Mouse (Mus musculus): Measurements from ENCODE around the gene Ndufaf2.

Ndufaf2 gene

DNA sequence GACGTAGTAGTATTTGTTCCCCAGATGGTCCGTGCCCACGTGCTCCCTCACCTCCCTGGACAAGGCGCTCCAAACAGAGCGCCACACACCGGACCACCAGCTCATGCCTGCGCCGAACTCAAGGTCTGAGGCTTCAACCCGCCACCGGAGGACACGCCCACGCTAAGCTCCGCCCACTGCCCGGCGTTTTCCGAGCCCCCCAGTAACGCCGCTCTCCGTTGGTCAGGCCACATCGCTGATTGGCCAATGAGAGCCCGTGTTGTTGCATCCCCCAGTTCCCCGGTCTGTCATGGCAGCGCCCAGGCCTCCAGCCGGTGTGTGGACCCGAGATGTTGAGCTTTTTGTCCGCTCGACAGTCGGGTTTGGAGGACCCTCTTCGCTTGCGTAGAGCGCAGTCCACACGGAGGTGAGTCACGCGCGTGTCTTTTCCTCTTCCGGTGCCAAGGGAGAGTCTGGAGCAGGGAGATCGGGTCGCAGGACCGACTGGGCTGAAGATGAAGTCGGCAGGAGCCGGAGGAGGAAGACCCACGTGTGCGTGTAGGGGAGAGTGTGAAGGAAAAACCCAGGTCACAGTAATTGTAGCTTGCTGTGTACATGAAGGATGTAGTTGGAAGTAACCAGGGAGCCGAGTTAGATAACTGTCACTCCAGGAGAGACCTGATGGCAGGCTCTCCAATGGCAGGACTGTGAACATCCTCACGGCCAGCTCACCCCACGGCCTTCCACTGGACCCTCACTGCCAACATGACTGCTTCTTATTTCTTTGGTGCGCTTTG, at the start of gene Ndufaf2, which contains the start of gene Ercc8:
Gene Ndufaf2 (minus strand): TSS at position 159 of the 776 bp plus-strand sequence.
Gene Ercc8 (plus strand): TSS at position 267 of the 776 bp plus-strand sequence.
- peak; percentile 97 for DNase-seq (ENCODE audit: low spot score)

DNA sequence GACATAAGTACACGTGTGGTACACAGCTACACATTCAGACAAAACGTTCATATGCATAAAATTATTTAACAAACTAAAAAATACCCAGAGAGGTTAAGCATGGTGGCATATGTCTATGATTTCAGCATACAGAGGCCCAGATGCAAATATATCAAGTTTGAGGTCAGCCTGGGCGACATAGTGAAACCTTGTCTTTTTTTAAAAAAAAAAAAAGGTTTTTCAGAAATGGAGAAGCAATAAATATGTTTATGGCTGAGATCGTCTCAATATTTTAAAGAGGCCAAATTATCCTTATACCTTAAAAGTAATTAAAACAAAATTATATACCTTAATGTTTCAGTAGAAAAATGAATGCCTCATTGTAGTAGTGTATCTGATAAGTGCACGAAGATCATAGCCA, 49.7 kb upstream of the Ndufaf2 start:
- DNase-seq (ENCODE audit: low spot score) = no peak

DNA sequence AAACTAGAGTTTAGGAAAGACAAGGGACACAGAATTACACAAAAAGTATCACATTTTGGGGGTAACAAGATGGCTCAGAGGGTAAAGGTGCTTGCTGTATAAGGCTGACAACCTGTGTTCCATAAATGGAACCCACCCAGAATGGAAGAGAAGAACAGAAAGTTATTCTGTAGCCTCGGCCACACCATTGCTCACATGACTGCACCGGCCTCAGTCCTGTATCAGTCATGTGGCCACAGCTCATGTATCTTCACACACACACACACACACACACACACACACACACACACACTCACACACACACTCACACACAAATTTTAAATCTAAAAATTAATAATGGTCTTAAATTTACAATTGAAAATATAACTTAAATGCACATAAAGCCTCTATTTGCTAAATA, 49.0 kb upstream of the Ndufaf2 start:
- no peak for DNase-seq (ENCODE audit: low spot score)

GRCm38 (mm10) chr13:108204857-108205256, 46.4 kb upstream of the Ndufaf2 start:
- peak; percentile 71 for DNase-seq (ENCODE audit: low spot score)

- no peak for DNase-seq (ENCODE audit: low spot score)
Observed at GRCm38 (mm10) chr13:108195474-108195873, 37.1 kb upstream of the Ndufaf2 start.

DNA sequence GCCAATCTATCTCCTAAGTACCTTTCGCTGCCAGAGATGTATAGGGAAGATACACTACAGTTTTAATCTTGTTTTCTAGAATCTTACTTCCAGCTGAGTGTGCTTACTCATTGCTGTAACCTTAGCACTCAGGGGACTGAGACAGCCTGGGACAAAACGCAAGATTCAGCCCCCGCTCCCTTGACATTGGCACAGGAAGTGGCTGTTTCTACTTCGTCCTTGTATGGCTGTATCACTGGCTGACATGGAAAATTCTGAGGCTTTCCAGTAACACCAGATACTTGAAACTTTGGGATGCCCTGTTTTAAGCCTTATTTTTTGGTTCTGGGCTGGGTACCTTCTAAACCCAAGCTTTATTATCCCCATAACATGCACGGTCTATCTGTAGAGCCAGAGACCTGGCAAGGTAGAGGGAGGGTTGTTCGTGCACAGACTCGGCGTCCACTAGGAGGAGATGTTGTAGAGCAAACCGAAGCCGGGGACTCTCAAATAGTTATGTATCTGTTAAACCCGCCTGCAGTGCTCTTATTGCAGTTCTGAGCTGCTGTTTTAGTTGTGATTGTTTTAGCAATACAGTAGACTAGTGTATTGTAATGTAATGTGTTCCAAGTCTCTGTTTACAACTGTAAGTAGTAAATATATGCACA, 32.8 kb upstream of the Ndufaf2 start:
- peak; percentile 83 for DNase-seq (ENCODE audit: low spot score)

- DNase-seq (ENCODE audit: low spot score) = no peak
Observed at GRCm38 (mm10) chr13:108187994-108188393, 29.6 kb upstream of the Ndufaf2 start.

GRCm38 (mm10) chr13:108185530-108185929, 27.1 kb upstream of the Ndufaf2 start:
- no peak for DNase-seq (ENCODE audit: low spot score)

DNA sequence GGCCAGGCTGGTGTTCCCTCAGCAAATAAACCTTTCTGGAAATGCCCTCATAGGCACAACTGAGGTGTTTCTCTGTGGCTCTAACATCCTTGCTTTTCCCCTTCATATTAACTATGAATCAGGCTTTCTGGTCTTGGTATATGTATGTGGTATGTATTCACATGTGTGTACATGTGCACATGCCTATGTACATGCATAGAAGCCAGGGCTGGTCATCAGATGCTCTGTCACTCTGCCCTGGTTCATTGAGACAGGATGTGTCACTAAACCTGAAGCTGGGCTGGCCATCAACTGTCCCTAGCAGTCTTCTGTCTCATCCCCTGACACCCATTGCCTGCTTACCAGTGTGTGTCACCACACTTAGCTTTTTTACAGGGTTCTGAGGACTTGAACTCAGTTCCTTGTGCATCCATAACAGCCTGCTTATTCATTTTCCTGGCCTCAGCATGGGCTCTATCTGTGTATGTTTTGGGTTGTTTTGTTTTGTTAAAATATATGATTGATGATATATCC, 26.4 kb upstream of the Ndufaf2 start:
- no peak for DNase-seq (ENCODE audit: low spot score)

DNA sequence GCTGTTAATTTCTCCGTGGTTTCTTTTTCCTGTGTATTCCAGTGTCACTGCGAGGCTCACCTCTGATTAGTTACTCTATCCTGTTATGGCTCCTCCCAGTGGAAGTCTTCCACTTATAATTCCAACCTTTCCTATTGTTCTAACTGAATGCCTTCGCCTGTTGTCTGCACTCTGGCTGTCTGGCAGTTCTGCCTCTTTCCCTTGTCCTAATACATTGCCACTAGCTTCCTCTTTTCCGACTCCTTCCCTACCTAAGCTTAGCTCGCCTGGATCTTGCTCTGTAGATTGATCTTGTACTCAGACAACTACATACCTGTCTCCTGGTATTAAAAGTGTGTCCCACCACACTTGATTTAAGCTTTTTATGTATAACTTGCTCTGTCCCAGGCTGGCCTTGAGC, 22.4 kb upstream of the Ndufaf2 start:
- no peak for DNase-seq (ENCODE audit: low spot score)

DNA sequence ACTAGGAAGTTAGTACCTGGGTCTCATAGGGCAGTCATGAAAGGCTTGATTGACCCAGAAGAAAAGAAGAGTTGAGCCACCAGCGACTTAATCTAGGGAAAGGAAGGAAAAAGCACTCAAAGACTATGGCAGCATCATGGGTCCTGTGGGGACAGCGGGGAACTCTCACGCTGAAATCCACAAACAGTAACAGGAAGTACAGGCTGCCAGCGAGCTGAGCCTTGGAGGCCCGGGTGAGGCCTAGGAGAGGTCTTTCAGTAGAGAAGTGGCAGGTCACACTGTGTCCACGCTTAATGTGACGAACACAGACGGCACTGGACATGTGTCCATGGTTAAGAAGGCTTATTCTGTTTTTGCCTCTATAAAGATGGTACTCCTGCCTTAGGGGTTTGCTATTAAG, 21.2 kb upstream of the Ndufaf2 start:
- DNase-seq (ENCODE audit: low spot score) = no peak

DNA sequence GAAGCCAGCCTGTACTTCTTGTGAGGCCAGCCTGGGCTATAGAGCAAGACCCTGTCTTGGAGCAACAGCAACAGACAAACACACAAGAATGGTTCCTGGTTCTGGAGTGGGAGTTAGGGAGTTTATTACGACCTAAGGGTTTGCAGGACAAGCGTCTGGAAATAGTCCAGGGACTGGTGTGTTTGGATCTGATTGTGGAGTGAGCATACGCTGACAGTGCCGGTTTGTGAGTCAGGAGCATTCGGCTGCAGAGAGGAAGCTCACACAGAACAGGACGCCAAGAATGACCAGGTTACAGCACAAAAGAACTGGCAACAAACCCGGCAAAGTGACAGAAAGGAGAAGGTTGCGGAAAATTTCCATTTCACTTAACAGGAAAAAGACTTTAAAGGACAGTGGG, 12.1 kb upstream of the Ndufaf2 start:
- DNase-seq (ENCODE audit: low spot score) = no peak

- no peak for DNase-seq (ENCODE audit: low spot score)
Observed at GRCm38 (mm10) chr13:108170002-108170401, 11.6 kb upstream of the Ndufaf2 start.

GRCm38 (mm10) chr13:108164621-108165020, 6.2 kb upstream of the Ndufaf2 start:
- DNase-seq (ENCODE audit: low spot score) = no peak

GRCm38 (mm10) chr13:108163912-108164311, 5.5 kb upstream of the Ndufaf2 start:
- no peak for DNase-seq (ENCODE audit: low spot score)

DNA sequence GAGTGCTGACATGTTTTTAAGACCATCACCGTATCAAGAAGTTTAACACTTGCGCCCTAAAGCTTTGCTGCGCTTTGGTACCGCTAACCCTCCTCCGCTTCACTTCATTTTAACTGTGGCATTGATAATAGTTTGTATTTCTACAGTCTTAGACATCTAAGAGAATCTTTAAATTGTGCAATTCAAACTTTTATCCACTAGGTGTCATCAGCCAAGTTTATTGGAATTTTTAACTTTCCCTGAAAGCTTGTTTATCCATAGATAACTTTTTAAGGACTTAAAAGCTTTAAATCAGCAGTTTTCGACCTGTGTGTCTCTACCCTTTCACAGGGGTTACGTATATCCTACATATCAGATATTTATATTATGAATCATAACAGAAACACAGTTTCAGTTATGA, 1.5 kb upstream of the Ndufaf2 start:
- peak; percentile 77 for DNase-seq (ENCODE audit: low spot score)

- peak; percentile 22 for DNase-seq (ENCODE audit: low spot score)
Observed at GRCm38 (mm10) chr13:108159241-108159575, 785 bp upstream of the Ndufaf2 start.

DNA sequence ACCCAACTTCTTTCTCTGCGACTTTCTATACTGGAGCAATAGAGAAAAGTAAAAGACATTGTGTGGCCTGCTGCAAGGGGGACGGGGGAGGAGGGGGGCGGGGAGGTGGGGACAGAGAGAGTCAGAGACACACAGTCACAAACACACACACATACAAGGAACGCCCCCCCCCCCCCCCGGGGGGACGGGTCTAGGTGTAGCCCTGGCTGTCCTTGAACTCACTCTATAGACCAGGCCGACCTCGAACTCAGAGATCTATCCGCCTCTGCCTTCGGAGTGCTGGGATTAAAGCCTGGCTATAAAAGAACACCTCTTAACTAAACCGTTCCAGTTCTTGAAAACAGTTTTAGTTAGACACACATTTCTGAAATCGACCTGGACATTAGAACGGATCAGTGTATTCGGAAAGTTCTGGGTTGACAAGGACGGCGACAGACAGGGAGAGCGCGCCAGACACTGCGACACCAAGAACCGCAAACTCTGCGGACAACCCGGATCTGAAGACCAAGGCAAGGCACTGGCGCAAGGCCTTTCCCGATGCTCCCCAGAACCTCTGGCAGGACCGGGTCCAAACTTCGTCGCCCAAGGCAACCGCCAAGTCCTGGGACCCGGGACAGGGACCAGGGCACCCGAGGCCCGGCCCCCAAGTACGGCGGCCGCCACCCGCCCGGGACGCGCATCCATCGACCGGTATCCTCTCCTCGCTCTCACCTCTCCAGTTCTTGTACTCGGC, 525 bp downstream of the Ndufaf2 start:
- DNase-seq (ENCODE audit: low spot score) = no peak

DNA sequence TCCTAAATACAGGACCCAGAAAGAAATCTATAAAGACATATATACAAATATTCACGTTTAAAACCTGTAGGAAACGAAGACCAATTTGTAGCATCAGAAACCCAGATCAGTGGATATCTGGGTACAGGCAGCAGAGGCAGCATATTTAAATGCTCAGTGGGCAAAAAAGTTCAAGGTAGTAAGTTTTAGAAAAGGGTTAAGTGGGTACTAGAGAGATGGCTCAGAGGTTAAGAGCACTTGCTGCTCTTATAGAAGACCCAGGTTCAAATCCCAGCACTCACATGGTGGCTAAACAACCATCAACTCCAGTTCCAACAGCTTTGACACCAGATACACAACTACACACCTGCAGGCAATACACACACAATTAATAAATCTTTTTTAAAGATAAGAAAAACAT, 1.3 kb downstream of the Ndufaf2 start:
- DNase-seq (ENCODE audit: low spot score) = no peak

- DNase-seq (ENCODE audit: low spot score) = peak; percentile 76
Observed at GRCm38 (mm10) chr13:108152650-108153372, 5.6 kb downstream of the Ndufaf2 start.

GRCm38 (mm10) chr13:108151782-108152181, 6.6 kb downstream of the Ndufaf2 start:
- DNase-seq (ENCODE audit: low spot score) = peak; percentile 36

GRCm38 (mm10) chr13:108144086-108144485, 14.3 kb downstream of the Ndufaf2 start:
- DNase-seq (ENCODE audit: low spot score) = no peak

All from MN1 (cell line).